Mouse (Mus musculus) c-Kit-positive CD71-positive TER-119-positive erythroid progenitor cells, embryonic 14.5 days (primary cell): ENCODE data around the gene Tmem223.
"Not testable (repeated sequence)": the region's sequence is repeated elsewhere in the genome, so short reads cannot be mapped to it uniquely, and the experiment has no call there.

ENCODE experiments used
- DNase-seq: peaks from one replicate; pipeline ENCODE4 v3.0.0-alpha.2; 2013; ENCODE audit warnings: low spot score

Tmem223 gene

DNA sequence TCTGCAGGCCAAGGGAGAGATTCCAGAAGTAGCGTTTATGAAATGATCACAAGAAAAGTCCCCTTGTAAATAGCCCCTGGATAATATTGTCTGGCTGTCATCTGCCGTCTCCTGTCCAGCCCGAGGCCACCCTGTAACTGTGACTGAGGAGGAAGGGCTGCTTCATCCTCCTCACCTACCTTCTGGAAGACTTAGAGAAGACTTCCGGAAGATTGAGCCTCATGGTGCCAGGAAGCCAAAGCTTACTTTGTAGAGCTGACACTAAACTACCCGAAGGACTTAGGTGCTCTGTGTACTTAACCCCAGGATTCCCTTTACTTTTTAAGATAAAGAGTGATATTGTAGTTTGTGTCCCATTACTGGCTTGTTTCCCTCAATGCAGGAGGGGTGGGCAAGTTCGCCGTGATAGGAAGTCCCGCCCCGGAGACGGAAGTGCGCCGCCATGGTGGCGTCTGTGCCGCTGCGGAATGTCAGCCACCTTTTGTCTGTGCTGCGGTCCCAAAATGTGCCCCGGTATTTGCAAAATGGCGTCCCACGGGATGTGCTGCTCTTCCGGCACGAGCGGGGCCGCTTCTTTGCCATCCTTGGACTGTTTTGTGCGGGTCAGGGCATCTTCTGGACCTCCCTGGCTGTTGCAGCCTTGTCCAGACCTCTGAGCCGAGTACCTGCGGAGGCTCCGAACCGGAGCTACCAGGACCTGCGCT lies at the start of gene Tmem223:
Gene Tmem223 (plus strand): TSS at position 430 of the 704 bp plus-strand sequence.
- peak; percentile 71 for DNase-seq

DNA sequence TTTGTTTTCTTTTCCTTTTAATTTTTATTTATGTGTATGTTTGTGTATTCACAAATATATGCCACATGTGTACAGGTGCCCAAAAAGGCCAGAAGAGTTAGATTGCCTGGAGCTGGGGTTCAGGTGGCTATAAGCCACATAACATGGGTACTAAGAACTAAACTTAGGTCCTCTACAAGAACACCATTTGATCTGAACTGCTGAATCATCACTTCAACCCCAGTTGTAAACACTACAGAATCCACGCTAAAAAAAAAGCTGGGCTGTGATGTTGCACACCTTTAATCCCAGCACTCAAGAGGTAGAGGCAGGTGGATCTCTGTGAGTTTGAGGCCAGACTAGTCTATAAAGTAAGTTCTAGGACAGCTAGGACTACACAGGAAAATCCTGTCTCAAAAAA lies 49.4 kb upstream of the Tmem223 start:
- no peak for DNase-seq

DNA sequence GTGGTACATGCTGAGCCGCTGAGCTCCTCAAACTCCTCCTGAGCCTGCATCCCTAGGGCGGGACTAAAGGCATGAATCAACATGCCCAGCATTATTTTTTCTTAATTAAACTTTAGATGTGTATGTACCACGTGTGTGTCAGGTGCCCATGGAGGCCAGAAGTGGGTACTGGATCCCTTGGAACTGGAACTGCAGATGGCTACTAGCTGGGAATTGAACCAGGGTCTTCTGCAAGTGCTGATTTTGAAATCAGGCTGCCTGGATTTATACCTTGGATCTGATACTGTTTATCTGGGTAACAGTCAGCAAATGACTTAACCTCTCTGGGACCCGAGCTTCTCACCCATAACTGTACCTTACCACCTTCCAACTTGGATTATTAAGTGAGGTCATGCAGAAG lies 48.8 kb upstream of the Tmem223 start:
- DNase-seq: no peak

DNA sequence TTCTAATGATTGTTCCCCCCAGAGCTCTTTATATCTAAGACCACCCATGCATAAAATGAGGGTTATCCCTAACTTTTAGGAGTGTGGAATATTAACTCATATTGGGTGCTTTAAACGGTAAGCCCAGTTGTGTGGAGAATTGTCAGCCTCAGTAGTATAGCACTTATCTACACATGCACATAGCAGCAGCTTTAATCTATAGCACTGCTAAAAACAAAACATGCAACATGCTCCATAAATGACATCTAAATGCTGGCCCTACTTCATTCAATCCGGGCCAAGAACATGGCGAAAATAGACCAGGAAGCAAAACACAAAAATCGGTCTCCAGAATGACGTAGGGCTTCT lies 48.3 kb upstream of the Tmem223 start:
- DNase-seq: no peak

DNA sequence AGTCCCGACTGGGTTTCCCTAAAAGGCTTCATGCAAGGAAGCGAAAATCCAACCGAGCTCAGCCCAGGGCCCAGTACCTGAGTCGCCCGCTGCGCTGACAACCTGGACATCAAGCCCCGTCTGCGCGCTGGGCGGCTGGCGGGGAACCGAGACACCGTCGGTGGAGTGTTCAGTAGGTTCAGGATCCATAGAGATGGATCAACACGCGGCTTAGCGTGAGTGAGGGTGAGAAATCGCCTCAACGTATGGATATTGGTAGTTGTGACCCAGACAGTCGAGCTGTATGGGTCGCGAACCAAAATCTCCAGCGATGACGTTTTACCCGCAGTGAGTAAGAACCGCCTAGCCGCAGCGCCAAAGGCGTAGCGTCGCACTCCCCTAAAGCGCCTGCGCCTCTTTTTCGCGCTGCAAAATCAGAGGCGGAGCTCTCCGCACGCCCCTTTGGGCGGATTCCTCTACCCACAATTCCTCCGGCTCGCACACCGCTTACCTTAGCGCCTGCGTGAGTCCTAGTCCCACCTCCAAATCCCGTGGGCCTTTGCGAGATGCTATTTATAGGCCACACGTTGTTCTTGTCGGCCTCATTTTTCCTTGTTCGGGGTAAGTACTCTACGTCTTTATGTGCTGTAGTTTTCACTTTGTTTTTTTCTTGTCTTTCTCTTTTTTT lies 47.8 kb upstream of the Tmem223 start, which contains the start of gene Slc3a2:
Gene Slc3a2 (minus strand): TSS at position 463 of the 667 bp plus-strand sequence.
- DNase-seq: peak; percentile 97

DNA sequence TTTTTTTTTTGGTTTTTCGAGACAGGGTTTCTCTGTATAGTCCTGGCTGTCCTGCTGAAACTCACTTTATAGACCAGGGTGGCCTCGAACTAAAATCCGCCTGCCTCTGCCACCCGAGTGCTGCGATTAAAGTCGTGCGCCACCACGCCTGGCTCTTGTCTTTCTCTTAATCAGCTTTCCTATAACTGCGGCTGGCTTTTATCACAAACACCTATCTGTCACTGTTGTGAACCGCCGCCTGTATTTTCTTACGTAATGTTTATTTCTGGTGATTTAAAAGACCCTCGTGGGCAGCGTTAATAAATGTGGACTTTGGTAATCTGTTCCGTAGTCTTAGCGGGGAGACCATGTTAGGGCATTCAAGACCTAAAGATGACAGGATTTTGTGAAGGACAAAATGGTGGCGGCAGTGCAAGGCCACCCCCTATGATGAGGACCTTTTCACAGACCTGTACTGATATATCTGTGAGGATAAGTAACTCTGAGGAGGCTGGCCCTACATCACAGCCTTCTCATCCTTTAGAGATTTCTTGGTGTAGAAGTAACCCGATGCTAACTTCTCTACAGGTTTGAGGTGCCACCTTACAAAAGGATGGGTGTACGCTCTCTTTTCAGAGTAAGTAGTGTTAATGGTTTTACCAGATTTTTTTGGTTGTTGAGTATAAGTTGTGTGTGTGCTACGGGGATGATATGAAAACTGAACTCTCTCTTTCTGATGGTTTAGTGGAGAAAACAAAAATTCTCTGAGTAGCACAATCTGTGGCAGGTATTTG lies 47.0 kb upstream of the Tmem223 start:
- DNase-seq: no peak

DNA sequence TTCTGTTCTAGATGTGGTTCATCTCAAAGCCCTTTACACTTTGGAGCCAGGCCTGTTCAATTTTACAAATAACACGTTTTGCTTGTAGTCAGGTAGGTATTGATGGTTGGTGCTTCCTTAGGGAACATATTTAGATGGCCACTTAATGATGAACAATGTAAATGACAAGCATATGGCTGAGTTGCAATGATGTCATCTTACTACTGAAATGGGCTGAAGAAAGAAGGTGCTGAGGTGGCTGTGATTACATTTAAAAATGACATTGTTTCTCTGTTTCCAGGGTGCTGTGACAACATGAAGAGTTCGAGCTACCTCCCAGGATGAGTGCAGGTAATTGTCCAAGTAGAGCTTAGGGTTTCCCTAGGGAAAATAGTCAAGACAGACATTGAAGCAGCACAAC lies 46.4 kb upstream of the Tmem223 start:
- no peak for DNase-seq

DNA sequence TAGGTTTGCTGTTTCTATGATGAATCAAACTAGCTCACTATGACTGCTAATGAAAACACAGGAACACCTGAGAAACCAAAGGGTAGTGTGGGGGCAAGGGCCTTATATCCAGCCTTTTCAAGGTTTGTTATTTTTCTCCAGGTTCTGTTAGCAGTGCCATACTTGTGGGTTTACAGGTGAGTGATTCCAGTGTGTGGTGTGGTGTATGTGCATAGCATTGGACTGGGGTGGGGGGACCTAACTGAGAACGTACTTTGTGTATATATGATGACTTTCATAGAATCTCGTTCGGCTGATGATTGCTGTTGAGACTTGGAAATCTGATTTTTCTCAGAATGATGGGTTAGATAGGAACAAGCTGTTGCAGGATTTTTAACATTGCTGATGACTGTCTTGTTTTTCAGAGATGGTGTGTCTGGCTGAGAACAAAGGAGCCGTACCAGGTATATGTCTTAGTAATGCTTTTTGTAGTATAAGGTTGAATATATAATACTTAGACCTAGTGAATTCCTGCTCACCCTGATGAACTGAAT lies 45.6 kb upstream of the Tmem223 start:
- DNase-seq: no peak

DNA sequence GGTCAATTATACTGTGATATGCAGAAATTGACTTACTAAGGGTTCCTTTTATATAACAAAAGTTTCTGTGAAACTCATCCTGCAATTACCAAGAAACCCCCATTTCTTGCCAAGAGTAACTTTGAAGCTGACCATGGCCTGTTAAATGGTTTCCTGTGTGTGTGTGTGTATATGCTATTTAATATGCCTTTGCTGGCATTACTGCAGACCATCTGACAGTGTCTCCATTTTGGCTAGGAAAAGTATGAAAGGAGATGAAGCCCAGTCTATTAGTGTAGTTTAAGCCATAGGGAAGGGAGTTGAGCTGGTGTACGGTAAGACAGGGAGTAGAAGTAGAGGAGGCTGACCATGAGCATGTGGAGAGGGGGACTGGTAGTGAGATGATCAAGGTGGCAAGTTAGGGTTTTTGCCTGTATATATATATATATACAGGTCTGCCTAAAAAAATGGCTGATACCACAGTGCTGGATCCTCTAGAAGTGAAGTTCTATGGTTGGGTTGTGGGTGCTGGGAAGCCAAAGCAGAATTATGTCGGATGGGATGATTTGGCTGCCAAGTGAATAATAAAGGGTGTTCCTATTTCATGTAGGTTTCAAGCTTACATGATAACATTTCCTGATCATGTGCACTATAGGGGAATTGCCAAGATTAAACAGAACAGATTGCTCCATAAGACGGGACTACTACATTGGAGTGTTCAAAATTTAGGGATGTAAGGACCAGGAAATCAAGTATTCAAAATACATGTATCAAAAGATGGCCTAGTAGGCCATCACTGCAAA lies 44.0 kb upstream of the Tmem223 start:
- no peak for DNase-seq

DNA sequence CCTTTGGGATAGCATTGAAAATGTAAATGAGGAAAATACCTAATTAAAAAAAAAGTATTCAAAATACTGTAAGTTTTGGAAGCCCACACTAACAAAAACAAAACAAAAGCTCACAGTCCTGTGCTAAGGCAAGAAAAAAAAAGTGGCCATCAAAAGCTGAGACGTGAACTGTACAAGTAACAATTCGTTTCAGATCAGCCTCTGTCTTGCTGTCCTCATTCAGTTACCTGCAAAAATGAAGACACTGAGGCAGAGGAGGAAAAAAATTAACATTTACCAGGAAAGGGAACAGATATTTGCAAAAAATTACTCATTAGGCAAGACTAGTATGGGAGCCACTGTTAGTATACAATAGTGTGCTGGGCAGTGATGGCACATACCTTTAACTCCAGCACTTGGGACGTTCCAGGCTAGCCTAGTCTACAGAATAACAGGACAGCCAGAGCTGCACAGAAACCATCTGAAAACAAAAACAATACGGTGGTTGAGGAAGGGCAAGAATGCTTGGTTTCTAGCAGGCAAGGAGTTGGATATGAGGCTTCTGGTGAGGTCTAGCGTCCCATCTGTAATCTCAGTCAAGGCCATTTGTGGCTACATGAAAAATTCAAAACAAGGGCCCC lies 43.2 kb upstream of the Tmem223 start:
- no peak for DNase-seq

DNA sequence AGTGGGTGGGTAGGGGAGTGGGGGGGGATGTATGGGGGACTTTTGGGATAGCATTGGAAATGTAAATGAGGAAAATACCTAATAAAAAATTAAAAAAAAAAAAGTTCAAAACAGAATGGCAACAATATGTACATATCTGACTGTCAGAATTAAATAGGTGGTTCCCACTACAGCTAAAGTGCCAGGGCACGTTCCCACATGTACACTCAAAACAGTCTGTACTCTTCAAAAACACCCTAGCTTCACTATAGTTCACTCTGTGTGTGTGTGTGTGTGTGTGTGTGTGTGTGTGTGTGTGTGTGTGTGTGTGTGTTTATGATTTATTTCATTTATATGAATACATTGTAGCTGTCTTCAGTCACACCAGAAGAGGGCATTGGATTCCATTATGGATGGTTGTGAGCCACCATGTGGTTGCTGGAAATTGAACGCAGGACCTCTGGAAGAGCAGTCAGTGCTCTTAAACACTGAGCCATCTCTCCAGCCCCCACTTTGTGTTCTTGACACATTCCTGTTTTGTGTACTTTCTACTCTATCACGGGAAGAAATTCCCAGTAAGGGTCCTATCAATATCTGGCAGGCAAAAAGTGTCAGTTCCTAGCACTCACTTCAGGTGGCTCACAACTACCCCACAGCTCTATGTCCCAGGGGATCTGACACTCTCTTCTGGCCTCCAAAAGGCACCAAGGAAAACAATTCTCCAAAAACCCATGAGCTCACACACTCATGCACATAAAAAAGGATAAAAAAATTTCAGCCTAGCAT lies 42.3 kb upstream of the Tmem223 start:
- DNase-seq: not testable (repeated sequence)

DNA sequence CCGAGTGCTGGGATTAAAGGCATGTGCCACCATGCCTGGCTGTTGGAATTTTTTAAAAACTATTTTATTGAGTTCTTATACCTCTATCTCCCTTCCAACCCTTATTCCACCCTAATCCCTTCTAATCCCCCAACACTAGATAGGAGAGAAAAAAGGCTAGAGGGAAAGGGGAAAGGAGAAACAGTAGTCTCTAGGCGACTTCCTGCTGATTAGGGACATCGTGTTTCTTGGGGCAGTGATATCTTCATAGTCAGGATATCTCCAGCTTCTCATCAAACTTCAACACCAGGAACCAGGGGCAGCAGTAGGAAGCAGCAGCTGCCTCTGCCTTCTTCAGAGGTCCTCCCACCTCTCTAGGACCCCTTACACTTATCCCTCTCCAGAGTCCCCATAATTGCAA lies 36.5 kb upstream of the Tmem223 start:
- DNase-seq: no peak

DNA sequence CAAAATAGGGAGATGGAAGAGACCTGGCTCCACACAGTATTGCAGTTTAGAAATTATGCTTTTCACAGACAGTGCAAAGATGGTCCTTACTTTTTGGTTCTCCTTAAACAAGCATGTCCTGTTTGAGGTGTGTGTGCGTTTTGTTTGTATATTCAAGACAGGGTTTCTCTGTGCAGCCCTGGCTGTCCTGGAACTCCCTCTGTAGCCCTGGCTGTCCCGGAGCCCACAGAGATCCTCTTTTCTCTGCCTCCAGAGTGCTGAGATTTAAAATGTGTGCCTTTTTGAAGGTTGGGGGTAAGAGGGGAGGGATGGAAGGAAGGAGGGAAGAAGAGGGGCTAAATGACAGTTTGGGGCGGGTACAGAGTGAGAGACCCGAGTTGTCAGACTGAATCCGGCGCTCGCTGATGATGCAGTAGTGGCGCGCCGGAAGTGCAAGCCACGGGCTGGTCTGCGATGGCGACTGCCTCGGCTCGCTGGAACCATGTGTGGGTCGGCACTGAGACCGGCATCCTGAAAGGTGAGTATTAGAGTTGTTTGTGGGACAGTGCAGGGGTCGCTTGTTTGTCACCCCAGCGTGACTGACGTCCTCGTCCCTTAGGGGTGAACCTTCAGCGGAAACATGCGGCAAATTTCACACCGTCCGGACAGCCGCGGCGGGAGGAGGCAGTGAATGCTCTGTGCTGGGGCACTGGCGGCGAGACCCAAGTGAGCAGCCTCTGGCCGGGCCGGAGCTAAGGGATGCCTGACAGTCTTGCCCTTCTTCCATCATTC lies 35.2 kb upstream of the Tmem223 start, which contains the start of gene Wdr74:
Gene Wdr74 (plus strand): TSS at position 439 of the 771 bp plus-strand sequence.
- peak; percentile 89 for DNase-seq

DNA sequence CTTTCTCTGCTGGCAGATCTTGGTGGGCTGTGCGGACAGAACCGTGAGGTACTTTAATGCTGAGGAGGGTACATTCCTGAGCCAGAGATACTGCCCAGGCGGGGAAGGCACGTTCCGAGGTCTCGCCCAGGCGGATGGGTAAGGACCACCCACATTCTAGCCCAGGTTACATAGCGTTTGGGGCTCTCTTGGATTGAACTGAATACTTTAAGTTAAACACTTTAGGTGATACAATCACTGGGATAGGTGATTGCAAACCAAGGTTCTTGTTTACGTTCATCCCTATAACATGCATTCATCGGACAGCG lies 34.7 kb upstream of the Tmem223 start:
- no peak for DNase-seq

DNA sequence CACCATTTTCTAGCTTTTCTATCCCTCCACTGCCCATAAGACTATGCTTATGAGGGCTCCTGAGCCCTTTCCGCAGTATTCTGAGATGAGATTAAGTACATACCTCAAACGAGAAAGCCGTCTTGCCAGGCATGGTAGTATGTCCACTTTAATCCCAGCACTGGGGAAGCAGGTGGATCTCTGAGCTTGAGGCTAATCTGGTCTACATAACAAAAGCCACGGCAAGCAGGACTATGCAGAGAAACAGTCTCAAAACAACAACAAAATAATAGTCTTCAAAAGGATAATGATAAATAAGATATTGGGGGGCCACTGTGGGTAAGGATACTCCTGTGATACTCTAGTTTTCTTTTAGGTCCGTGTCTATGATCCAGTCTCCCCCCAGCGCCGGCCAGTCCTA lies 31.9 kb upstream of the Tmem223 start:
- DNase-seq: no peak

DNA sequence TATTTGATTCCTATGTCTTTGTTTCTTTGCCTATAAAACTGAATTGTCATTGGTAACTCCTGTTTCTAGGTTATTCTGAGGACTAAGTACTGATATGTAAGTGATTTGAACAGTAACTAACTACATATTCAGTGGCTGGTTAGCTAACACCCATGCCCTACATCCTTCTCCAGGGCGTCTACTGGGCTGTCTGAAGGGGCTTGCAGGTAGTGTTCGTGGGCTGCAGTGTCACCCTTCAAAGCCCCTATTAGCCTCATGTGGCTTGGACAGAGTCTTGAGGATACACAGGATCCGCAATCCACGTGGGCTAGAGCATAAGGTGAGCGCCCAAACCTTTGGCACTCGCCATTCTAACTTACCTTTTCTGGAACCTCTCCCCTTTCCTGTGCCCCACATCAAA lies 31.1 kb upstream of the Tmem223 start:
- DNase-seq: no peak

DNA sequence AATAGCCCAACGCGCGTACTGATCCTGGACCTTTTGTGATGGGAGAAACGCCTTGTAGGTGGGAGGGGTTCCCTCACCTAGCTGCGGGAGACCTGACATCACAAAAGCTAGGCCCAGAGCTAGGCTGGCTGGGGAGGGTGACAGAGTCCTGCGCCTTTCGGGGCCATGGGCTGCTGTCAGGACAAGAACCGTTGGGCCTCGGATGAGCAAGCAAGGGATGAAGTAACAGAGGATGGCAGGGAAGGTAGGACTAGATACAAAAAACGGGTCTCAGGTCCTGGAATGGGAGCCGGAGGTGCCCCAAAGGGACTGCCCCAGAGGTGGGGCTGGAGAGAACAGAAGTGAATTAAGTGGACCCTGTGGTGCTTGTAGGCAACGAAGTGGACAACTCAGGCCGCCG lies 30.2 kb upstream of the Tmem223 start, which contains the start of gene 1700092M07Rik:
Gene 1700092M07Rik (plus strand): TSS at position 116 of the 400 bp plus-strand sequence.
- DNase-seq: no peak

DNA sequence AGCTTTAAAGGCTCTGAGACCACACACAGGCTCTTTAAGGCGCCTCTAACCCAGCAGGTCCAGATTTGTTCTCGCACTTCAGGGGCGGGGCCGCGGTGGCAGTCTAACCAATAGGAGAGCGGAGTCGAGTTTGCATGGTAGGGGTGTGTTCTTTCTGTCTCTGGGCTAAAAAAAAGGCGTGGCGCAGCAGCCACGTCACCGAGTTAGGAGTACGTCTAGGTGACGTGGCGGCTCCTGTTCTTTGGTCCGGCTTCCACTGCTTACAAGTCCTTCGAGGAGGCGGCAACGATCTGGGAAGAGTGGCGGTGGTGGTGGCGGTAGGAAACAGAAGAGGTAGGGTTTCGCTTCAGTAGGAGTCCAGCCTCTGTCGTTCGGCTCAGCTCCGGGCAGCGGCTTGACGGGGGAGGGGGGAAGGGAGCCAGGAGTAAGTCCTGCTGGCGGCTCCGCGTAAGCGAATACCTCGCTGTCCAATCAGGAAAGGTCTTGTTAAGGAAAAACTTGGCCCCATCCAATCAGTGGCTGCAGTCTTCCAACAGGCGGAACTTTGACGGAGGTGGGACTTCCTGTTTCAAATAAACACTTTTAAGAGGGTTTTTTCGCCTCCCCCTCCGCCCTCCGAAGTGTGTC lies 29.4 kb upstream of the Tmem223 start, which contains the start of gene Stx5a:
Gene Stx5a (plus strand): TSS at position 171 of the 627 bp plus-strand sequence.
- DNase-seq: peak; percentile 98

DNA sequence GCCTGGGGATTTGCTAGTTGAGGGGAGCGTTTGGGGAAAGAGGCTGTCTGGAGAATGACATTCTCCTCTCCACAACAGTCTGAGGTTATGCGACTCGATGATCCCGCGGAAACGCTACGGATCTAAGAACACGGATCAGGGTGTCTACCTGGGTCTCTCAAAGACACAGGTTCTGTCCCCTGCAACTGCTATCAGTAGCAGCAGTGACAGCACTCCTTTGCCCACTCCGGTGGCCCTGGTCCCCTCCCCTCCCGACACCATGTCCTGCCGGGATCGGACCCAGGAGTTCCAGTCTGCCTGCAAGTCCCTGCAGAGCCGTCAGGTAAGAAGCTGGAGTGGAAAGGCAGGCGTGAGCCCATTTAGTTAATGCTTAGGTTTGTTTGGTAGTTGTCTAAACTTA lies 28.6 kb upstream of the Tmem223 start:
- no peak for DNase-seq
